Mouse (Mus musculus) lung, adult 2 months (tissue): ENCODE measurements around the gene Tspan4. TPM values are rescaled to one million over a fixed set of nuclear protein-coding genes. Genes with fewer than 3 reads are reported as not detected.
A peak's percentile ranks its signal among the peaks of the same experiment; 100 is the strongest.

ENCODE experiments used
- DNase-seq: peaks from one replicate; pipeline ENCODE4 v3.0.0; 2022
- H3K4me1 ChIP-seq: fragments of 200-500 bp; 2 replicates; pipeline ENCODE4 v1.6.1; 2011; ENCODE audit warnings: low read length; ENCODE audit not compliant: control insufficient read depth, insufficient read depth
- H3K4me3 ChIP-seq: fragments of 200-500 bp; replicated peaks from 2 replicates; pipeline ENCODE3; 2011; ENCODE audit warnings: low read depth, mild to moderate bottlenecking, control low read depth, low read length; ENCODE audit errors: extremely low read depth
- CTCF ChIP-seq: fragments of 200-500 bp; IDR thresholded peaks from 2 replicates; pipeline ENCODE4 v1.5.1; 2011; ENCODE audit warnings: mild to moderate bottlenecking, low read length, control low read depth; ENCODE audit not compliant: insufficient read depth
- POLR2A ChIP-seq: fragments of 200-500 bp; IDR thresholded peaks from 2 replicates; pipeline ENCODE4 v1.6.1; 2011; ENCODE audit warnings: low read depth, mild to moderate bottlenecking, control low read depth, low read length, borderline replicate concordance; ENCODE audit errors: extremely low read depth
- WGBS: fragments of 180-500 bp; shearing (Covaris S2); methylation state at CpG from one replicate; pipeline ENCODE4 v1.1.7; 2018; 5-methylcytosine and 5-hydroxymethylcytosine counted together
- polyA plus RNA-seq: library from polyadenylated mRNA; depleted of rRNA; stranded (reverse); fragments of >200 nt; gene quantifications from 2 replicates; pipeline ENCODE4 v1.2.3, GENCODE M21; 2012

The Tspan4 gene
- polyA plus RNA-seq, 1 experiment, result 91.1 TPM

- peak; percentile 95 for DNase-seq
- WGBS, result under 1% methylated on average over 63 of the region's 63 CpGs
- Histone ChIP-seq H3K4me1 (peaks cover 8% of the 10 kb centered on the region; the same call in 1 of the 2 replicates), H3K4me3 (peak within 1 kb of the TSS; percentile 98)
- TF ChIP-seq CTCF (no peak), POLR2A (peak; percentile 90)
Measured at GRCm38 (mm10) chr7:141447110-141447991, 27.7 kb upstream of the Tspan4 start, which contains the start of gene Rplp2. Rplp2 (plus strand) TSS chr7:141447370.

DNA sequence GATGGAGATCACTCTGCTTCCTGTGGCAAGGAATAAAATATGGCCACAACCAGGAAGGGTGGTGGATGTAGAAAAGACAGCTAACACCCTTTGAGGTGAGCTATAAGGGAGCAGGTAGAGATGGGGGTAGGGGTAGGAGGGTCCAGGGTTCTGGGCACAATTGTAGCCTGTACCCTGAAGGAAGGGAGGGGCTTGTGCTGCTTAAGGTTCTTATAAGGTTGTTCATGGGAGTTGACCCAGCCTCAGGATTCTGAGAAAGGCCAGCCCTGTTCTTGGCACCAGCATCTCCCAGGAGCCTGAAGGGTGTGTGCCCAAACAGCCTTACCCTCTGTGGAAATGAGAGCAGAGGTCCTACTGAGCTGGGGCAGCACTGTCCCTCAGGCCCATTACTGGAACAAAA lies 23.1 kb upstream of the Tspan4 start:
- H3K4me3 ChIP-seq, result no peak overlapping the region
- TF ChIP-seq CTCF, result no peak
- no peak for TF ChIP-seq POLR2A
- no peak for DNase-seq
- H3K4me1 ChIP-seq, result peaks cover 14% of the 10 kb centered on the region

- 45% methylated on average over 2 of the region's 2 CpGs for WGBS
- H3K4me3 ChIP-seq, result no peak overlapping the region
- no peak for TF ChIP-seq POLR2A
- TF ChIP-seq CTCF, result no peak
- no peak for DNase-seq
- H3K4me1 ChIP-seq, result peaks cover 12% of the 10 kb centered on the region
Measured at GRCm38 (mm10) chr7:141453636-141454035, 21.4 kb upstream of the Tspan4 start.

GRCm38 (mm10) chr7:141454967-141455551 lies 20.0 kb upstream of the Tspan4 start, which contains the start of gene Pnpla2:
Pnpla2 (plus strand) TSS chr7:141455198.
- H3K4me3 ChIP-seq, result peak within 1 kb of the TSS; percentile 97
- DNase-seq, result peak; percentile 93
- TF ChIP-seq POLR2A, result peak; percentile 99
- TF ChIP-seq CTCF, result no peak
- WGBS, result under 1% methylated on average over 45 of the region's 45 CpGs
- peaks cover 17% of the 10 kb centered on the region for H3K4me1 ChIP-seq

GRCm38 (mm10) chr7:141455610-141456314 lies 19.3 kb upstream of the Tspan4 start:
- Histone ChIP-seq H3K4me3 (peak overlapping the region; percentile 97), H3K4me1 (peaks cover 22% of the 10 kb centered on the region)
- DNase-seq, result peak; percentile 83
- TF ChIP-seq POLR2A, result peak; percentile 62; the same call in 1 of the 2 replicates
- TF ChIP-seq CTCF, result no peak
- WGBS, result under 1% methylated on average over 23 of the region's 23 CpGs

DNA sequence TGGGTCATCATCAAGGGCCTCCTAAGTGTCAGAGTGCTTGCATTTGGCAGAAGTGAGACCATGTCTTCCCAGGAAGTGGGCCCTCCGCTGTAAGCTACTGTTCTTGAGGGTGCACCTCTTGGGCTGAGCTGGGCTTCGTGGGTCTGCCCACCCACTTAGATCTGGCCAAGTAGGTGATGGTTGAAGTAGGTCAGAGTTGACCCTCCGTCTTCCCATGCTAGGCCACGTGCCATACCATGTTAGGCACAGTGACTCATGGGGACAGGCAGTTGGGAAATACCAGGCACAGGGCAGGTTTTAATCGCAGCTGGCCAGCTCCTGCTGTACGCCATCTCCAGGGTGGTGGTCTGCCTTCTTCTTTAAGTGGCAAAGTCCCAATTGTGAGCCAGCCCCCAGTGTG lies 18.3 kb upstream of the Tspan4 start:
- peaks cover 22% of the 10 kb centered on the region for H3K4me1 ChIP-seq
- 40% methylated on average over 6 of the region's 6 CpGs for WGBS
- no peak for TF ChIP-seq POLR2A
- TF ChIP-seq CTCF, result no peak
- peak; percentile 53 for DNase-seq
- peak overlapping the region; percentile 26 for H3K4me3 ChIP-seq

DNA sequence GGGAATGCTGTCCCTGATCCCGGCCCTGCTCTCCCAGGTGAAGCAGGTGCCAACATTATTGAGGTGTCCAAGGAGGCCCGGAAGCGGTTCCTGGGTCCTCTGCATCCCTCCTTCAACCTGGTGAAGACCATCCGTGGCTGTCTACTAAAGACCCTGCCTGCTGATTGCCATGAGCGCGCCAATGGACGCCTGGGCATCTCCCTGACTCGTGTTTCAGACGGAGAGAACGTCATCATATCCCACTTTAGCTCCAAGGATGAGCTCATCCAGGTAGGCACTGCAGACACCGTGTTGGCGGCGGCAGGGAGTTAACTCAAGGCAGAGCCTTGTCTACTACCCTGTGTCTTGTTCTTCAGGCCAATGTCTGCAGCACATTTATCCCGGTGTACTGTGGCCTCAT lies 17.8 kb upstream of the Tspan4 start:
- DNase-seq, result no peak
- TF ChIP-seq CTCF (no peak), POLR2A (no peak)
- H3K4me3 ChIP-seq, result no peak overlapping the region
- WGBS, result 86% methylated on average over 14 of the region's 14 CpGs
- peaks cover 22% of the 10 kb centered on the region for H3K4me1 ChIP-seq

DNA sequence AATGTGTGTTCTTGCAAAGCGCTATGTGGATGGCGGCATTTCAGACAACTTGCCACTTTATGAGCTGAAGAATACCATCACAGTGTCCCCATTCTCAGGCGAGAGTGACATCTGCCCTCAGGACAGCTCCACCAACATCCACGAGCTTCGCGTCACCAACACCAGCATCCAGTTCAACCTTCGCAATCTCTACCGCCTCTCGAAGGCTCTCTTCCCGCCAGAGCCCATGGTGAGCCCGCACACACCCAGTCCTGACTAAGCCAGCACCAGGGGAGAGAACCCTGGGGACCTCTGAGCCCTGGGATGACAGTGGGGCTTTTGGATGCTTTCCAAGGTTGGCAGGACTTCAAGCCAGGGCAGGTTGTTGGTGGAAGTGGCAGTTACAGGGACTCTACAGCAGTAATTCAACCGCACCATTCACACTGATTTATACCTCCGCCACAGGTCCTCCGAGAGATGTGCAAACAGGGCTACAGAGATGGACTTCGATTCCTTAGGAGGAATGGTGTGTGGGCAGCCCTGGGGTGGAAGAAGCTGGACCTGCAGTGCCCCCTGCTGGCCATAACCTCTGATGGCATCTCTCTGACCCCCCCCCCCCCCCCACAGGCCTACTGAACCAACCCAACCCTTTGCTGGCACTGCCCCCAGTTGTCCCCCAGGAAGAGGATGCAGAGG lies 16.9 kb upstream of the Tspan4 start:
- peaks cover 23% of the 10 kb centered on the region for H3K4me1 ChIP-seq
- peak; percentile 53 for DNase-seq
- 77% methylated on average over 15 of the region's 15 CpGs for WGBS
- TF ChIP-seq CTCF, result peak; percentile 67
- no peak for TF ChIP-seq POLR2A
- no peak overlapping the region for H3K4me3 ChIP-seq

GRCm38 (mm10) chr7:141458661-141459060 lies 16.4 kb upstream of the Tspan4 start:
- no peak for DNase-seq
- Histone ChIP-seq H3K4me1 (peaks cover 28% of the 10 kb centered on the region), H3K4me3 (no peak overlapping the region)
- 89% methylated on average over 11 of the region's 11 CpGs for WGBS
- TF ChIP-seq CTCF, result no peak
- no peak for TF ChIP-seq POLR2A
